Mouse (Mus musculus) myocyte (in vitro differentiated cells): ENCODE measurements around the gene Spdye4a. TPM values are rescaled to one million over a fixed set of nuclear protein-coding genes. Genes with fewer than 3 reads are reported as not detected.
"Not testable (repeated sequence)": the region's sequence is repeated elsewhere in the genome, so short reads cannot be mapped to it uniquely, and the experiment has no call there.

Experiments
- H3K27me3 ChIP-seq: one replicate; pipeline ENCODE4 v1.6.1; 2011; ENCODE audit not compliant: control insufficient read depth, insufficient read depth, insufficient read length
- H3K36me3 ChIP-seq: one replicate; pipeline ENCODE4 v1.6.1; 2011; ENCODE audit not compliant: control insufficient read depth, insufficient read depth
- H3K4me2 ChIP-seq: one replicate; pipeline ENCODE4 v1.6.1; 2011; ENCODE audit warnings: low read depth, control low read depth
- H3K4me3 ChIP-seq: one replicate; pipeline ENCODE4 v1.5.1; 2011; ENCODE audit warnings: mild to moderate bottlenecking, control low read depth, moderate library complexity
- H3K79me2 ChIP-seq: one replicate; pipeline ENCODE4 v1.6.1; 2011; ENCODE audit not compliant: control insufficient read depth, insufficient read depth
- H3ac ChIP-seq: one replicate; pipeline ENCODE4 v1.6.1; 2011; ENCODE audit not compliant: control insufficient read depth, insufficient read length
- CEBPB ChIP-seq: IDR thresholded peaks from 2 replicates; pipeline ENCODE4 v1.6.1; 2011; ENCODE audit warnings: mild to moderate bottlenecking, moderate library complexity; ENCODE audit not compliant: poor library complexity, insufficient read depth, severe bottlenecking
- E2F4 ChIP-seq: IDR thresholded peaks from one replicate; pipeline ENCODE4 v1.6.1; 2011; ENCODE audit warnings: mild to moderate bottlenecking, control low read depth, moderate library complexity; ENCODE audit not compliant: insufficient read depth
- MAX ChIP-seq: IDR thresholded peaks from one replicate; pipeline ENCODE4 v1.6.1; 2011; ENCODE audit warnings: low read depth, mild to moderate bottlenecking, control low read depth
- MYOD1 ChIP-seq, 3 experiments: IDR thresholded peaks; one replicate each; pipeline ENCODE4 v1.6.1; 2011; ENCODE audit warnings: control low read depth in 2 of 3, low read depth in 2 of 3, mild to moderate bottlenecking in 2 of 3, moderate library complexity in 1 of 3; ENCODE audit not compliant: insufficient read length in 2 of 3, control insufficient read depth in 1 of 3
- MYOG ChIP-seq, 3 experiments: IDR thresholded peaks; one replicate each; pipeline ENCODE4 v1.6.1; 2011; ENCODE audit warnings: control low read depth in 2 of 3, low read depth in 2 of 3, mild to moderate bottlenecking in 2 of 3; ENCODE audit not compliant: insufficient read length in 2 of 3, control insufficient read depth in 1 of 3, insufficient read depth in 1 of 3
- POLR2A ChIP-seq: IDR thresholded peaks from one replicate; pipeline ENCODE4 v1.6.1; 2011; ENCODE audit warnings: low read depth, mild to moderate bottlenecking, control low read depth, moderate library complexity; ENCODE audit not compliant: insufficient read length
- POLR2AphosphoS2 ChIP-seq: IDR thresholded peaks from one replicate; pipeline ENCODE4 v1.6.1; 2011; ENCODE audit warnings: low read depth, control low read depth; ENCODE audit not compliant: insufficient read length
- REST ChIP-seq: IDR thresholded peaks from one replicate; pipeline ENCODE4 v1.6.1; 2011; ENCODE audit warnings: mild to moderate bottlenecking, control low read depth, moderate library complexity; ENCODE audit not compliant: insufficient read depth, insufficient read length
- SRF ChIP-seq: IDR thresholded peaks from one replicate; pipeline ENCODE4 v1.6.1; 2011; ENCODE audit warnings: low read depth; ENCODE audit not compliant: control insufficient read depth, insufficient read length
- TCF12 ChIP-seq: IDR thresholded peaks from one replicate; pipeline ENCODE4 v1.6.1; 2011; ENCODE audit warnings: mild to moderate bottlenecking, control low read depth; ENCODE audit not compliant: poor library complexity, insufficient read depth, severe bottlenecking
- TCF3 ChIP-seq: IDR thresholded peaks from one replicate; pipeline ENCODE4 v1.6.1; 2011; ENCODE audit warnings: low read depth, control low read depth; ENCODE audit not compliant: insufficient read length
- USF1 ChIP-seq: IDR thresholded peaks from one replicate; pipeline ENCODE4 v1.6.1; 2011; ENCODE audit warnings: low read depth, mild to moderate bottlenecking, control low read depth, moderate library complexity
- polyA plus RNA-seq: library from polyadenylated mRNA; unstranded; fragments of >200 nt; fragmentation: generic; extraction: Trizol; gene quantifications from one replicate; pipeline ENCODE4 v1.2.1, GENCODE M21; 2012; ENCODE audit warnings: missing spikeins

Spdye4a gene
- polyA plus RNA-seq, 1 experiment = not detected

- Histone ChIP-seq H3K4me3 (no peak overlapping the region), H3K36me3 (no peaks in the 10 kb centered on the region), H3K27me3 (peaks cover 15% of the 10 kb centered on the region), H3K79me2 (no peaks in the 10 kb centered on the region), H3ac (no peak overlapping the region), H3K4me2 (no peak overlapping the region)
- TF ChIP-seq MYOD1 (IDR thresholded peaks at IDR 0.05; ENCODE audit: control insufficient read depth in 1 of 3, insufficient read length in 2 of 3, low read depth in 2 of 3) (no peak), POLR2AphosphoS2 (no peak), USF1 (no peak), POLR2A (no peak), REST (no peak), E2F4 (no peak), TCF12 (no peak), SRF (no peak), TCF3 (no peak), CEBPB (no peak), MAX (no peak), MYOG (IDR thresholded peaks at IDR 0.05; ENCODE audit: control insufficient read depth in 1 of 3, insufficient read depth in 1 of 3, insufficient read length in 2 of 3, low read depth in 2 of 3) (no peak)
Measured at GRCm38 (mm10) chr5:143213832-143214231, 12.9 kb downstream of the Spdye4a start.

GRCm38 (mm10) chr5:143205015-143205414 is 21.7 kb downstream of the Spdye4a start:
- TF ChIP-seq MYOD1 (IDR thresholded peaks at IDR 0.05; ENCODE audit: control insufficient read depth in 1 of 3, insufficient read length in 2 of 3, low read depth in 2 of 3) = no peak
- no peak for TF ChIP-seq SRF
- no peak for TF ChIP-seq TCF3
- TF ChIP-seq MAX = no peak
- no peak for TF ChIP-seq POLR2A
- Histone ChIP-seq H3K27me3 (no peaks in the 10 kb centered on the region), H3K4me3 (no peak overlapping the region), H3K79me2 (no peaks in the 10 kb centered on the region), H3K36me3 (no peaks in the 10 kb centered on the region), H3ac (no peak overlapping the region), H3K4me2 (no peak overlapping the region)

- Histone ChIP-seq H3K36me3 (no peaks in the 10 kb centered on the region), H3K4me3 (no peak overlapping the region), H3K27me3 (peaks cover 5% of the 10 kb centered on the region), H3K4me2 (no peak overlapping the region), H3ac (no peak overlapping the region), H3K79me2 (no peaks in the 10 kb centered on the region)
- no peak for TF ChIP-seq TCF12
- no peak for TF ChIP-seq E2F4
- no peak for TF ChIP-seq TCF3
- TF ChIP-seq MAX = no peak
- TF ChIP-seq CEBPB = no peak
- TF ChIP-seq POLR2A = no peak
- no peak for TF ChIP-seq MYOG (IDR thresholded peaks at IDR 0.05; ENCODE audit: control insufficient read depth in 1 of 3, insufficient read depth in 1 of 3, insufficient read length in 2 of 3, low read depth in 2 of 3)
- no peak for TF ChIP-seq POLR2AphosphoS2
- no peak for TF ChIP-seq USF1
- TF ChIP-seq REST = no peak
- TF ChIP-seq SRF = no peak
- TF ChIP-seq MYOD1 (IDR thresholded peaks at IDR 0.05; ENCODE audit: control insufficient read depth in 1 of 3, insufficient read length in 2 of 3, low read depth in 2 of 3) = no peak
Measured at GRCm38 (mm10) chr5:143196506-143196905, 30.2 kb downstream of the Spdye4a start.

GRCm38 (mm10) chr5:143195166-143195565 is 31.5 kb downstream of the Spdye4a start:
- H3K79me2 ChIP-seq = no peaks in the 10 kb centered on the region
- H3ac ChIP-seq = no peak overlapping the region
- TF ChIP-seq MAX = no peak
- no peak for TF ChIP-seq MYOG (IDR thresholded peaks at IDR 0.05; ENCODE audit: control insufficient read depth in 1 of 3, insufficient read depth in 1 of 3, insufficient read length in 2 of 3, low read depth in 2 of 3)
- no peak for TF ChIP-seq POLR2AphosphoS2
- TF ChIP-seq REST = no peak
- TF ChIP-seq SRF = no peak
- TF ChIP-seq MYOD1 (IDR thresholded peaks at IDR 0.05; ENCODE audit: control insufficient read depth in 1 of 3, insufficient read length in 2 of 3, low read depth in 2 of 3) = no peak
- no peak for TF ChIP-seq POLR2A
- TF ChIP-seq TCF12 = no peak
- TF ChIP-seq USF1 = no peak
- TF ChIP-seq E2F4 = no peak
- no peak for TF ChIP-seq TCF3
- no peak for TF ChIP-seq CEBPB
- no peaks in the 10 kb centered on the region for H3K36me3 ChIP-seq
- no peak overlapping the region for H3K4me3 ChIP-seq
- peaks cover 11% of the 10 kb centered on the region for H3K27me3 ChIP-seq
- no peak overlapping the region for H3K4me2 ChIP-seq

GRCm38 (mm10) chr5:143194747-143195146 is 31.9 kb downstream of the Spdye4a start:
- not testable (repeated sequence) for H3K79me2 ChIP-seq, H3K36me3 ChIP-seq, H3K4me2 ChIP-seq, H3K4me3 ChIP-seq, H3ac ChIP-seq
- peaks cover 11% of the 10 kb centered on the region for H3K27me3 ChIP-seq
